Mouse (Mus musculus): ENCODE data around the gene Sf1.

Gene Sf1

DNA sequence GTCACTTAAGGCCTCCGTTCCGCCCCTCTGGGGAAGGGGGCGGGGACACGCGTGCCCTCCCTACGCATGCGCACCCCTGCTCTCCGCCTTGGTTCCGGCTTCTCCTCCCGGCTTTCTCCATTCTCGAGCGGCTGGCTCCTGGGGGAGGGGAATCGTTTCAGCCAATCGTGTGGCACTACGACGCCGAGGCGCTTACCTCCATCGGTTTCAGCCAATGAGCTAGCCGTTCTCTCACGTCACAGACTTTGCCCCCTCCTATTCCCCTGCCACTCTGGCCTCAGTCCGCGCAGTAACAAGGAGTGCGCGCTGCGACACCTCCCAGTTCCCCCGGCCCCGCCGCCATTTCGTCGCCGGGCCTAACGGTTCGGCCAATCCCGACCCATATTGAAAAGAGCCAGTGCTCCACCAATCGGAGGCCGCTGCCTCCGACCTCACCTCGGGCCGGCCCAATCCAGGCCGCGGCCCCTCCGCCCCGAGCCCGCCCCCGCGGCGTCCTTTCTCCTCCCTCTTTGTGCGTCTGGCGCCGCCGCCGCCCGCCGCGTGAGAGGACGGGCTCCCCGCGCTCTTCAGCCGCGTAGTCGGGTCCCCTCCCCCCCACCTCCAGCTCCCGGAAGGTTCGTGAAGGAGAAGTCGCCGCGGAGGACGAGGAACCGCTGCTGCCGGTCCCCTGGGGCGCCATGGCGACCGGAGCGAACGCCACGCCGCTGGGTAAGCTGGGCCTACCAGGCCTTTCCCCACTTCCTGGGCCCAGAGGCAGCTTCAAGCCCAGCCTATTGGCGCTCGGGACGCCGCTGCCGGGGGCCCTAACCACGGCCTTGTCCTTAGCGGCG is at the start of gene Sf1:
Gene Sf1, plus strand, starts transcription at position 280 of the 830 bp plus-strand sequence.
- peak; percentile 97 for DNase-seq (ENCODE audit: low spot score)

DNA sequence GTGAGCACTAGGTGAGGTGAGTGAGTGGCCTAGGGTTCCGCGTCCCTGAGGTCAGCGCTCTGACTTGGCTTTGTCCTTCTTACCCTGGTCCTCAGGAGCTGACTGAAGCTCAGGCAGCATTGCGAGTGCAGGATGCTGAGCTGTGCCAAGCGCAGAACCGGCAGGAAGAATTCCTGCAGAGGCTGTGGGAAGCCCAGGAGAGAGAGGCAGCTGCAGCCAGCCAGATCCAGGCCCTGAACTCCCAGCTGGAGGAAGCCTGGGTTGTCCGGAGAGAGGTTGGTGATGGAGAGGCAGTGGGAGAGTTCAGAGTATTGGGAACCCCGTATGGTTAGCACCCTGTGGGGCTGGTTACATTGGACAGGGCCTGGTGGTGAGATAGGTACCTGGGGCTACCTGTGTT is 49.7 kb upstream of the Sf1 start:
- no peak for DNase-seq (ENCODE audit: low spot score)

DNA sequence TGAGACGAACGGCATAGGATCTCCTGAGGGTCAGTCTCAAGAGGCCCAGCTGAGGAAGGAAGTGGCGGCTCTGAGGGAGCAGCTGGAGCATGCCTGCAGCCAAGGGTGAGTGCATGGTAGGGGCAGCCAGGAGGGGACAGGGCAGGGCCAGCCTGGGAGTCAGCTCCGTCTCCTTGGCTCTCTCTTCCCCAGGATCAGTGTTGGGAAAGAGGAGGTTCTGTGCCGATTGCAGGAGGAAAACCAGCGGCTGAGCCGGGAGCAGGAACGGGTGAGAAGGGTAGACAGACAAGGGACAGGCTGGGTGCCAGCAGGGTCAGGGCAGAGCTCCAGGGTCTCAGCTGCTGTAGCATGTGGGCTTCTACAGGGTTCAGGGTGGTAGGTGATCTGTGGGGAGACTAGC is 49.0 kb upstream of the Sf1 start:
- DNase-seq (ENCODE audit: low spot score) = no peak

DNA sequence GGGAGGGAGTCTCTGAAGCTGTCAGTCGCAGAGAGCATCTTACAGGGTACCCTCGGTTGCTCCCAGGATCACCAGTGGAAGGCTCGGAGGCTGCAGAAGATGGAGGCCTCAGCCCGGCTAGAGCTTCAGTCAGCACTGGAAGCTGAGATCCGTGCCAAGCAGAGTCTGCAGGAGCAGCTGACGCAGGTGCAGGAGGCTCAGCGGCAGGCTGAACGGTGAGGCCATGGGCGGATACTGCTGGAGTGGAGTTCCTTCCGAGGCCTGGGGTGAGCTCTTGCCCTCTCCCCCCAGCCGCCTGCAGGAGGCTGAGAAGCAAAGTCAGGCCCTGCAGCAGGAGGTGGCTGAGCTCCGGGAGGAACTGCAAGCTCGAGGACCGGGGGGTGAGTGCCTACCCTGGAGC is 47.9 kb upstream of the Sf1 start:
- no peak for DNase-seq (ENCODE audit: low spot score)

DNA sequence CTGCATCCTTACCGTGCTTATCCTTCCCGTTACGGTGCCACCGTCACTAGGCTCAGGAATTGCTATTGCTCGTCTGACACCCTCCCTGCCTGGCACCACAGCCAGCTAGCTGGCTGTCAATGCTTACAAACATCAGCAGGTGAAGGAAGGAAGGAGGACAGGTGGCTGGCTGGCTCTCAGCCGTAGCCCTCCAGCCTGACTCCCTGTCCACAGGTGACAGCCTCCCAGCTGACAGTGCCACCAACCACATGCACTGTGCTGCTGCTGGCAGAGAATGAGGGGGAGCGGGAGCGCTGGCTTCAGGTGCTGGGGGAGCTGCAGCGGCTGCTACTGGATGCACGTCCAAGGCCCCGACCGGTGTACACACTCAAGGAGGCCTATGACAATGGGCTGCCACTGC is 45.3 kb upstream of the Sf1 start:
- no peak for DNase-seq (ENCODE audit: low spot score)

DNA sequence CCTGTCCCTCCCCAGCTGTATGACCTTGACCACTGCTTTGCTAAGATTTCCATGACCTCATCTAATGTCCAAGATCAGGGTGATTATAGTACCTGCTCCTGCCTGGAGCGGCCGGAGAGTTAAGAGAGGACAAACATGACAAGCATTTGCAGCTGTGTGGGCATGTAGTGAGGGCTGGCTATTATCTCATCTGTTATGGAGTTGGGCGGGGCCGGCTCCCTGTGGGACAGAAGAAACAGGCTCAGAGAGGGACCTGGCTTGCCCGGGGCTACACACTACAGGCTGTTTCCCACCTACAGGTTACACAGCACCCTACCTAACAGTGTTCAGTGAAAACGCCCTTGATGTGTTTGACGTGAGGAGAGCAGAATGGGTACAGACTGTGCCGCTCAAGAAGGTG is 42.1 kb upstream of the Sf1 start:
- DNase-seq (ENCODE audit: low spot score) = no peak

DNA sequence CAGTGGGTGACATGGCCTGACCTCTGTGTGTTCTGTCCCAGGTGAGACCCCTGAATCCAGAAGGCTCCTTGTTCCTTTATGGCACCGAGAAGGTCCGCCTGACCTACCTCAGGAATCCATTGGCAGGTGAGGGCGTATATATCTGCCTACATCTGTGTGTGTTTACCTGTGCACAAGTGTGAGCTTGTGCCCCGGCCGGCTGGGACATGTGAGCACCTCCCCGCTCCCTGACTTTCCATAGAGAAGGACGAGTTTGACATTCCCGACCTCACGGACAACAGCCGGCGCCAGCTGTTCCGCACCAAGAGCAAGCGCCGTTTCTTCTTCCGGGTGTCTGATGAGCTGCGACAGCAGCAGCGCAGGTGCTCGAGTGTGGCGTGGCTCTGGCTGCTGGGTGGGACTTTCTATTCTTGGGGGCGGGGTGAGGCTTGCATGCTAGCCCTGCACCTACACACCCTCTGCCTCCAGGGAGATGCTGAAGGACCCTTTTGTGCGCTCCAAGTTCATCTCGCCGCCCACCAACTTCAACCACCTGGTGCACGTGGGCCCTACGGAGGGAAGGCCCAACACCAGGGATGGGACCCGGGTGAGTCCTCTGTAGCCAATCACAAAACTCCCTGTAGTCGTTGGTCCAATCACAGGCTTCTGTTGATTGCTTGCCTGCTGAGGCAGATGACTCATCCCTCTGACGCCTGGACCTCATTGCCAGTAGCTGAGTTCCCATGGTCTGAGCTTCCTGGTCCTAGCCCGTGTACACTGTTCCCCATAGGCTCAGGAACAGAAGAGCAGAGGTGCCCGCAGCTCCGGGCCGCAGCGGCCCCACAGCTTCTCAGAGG is 41.5 kb upstream of the Sf1 start:
- DNase-seq (ENCODE audit: low spot score) = no peak

DNA sequence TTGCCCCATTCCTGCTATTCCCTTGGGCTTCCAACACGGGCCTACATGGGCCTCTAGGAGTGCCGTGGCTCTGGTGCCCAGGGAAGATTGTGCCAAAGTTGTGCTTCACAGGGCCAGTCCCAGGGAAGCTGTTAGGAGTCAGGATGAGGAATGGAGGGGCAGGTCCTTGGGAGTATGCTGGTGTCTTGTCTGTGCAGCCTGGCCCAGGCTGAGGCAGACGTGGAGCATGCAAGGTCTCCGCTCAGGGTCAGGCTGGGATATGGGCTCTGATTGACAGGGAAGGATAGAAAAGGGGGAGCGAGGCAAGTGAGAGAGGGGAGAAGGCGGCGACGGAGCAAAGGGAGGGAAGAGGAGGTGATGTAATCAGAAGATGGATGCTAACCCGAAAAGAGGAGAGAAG is 38.7 kb upstream of the Sf1 start:
- no peak for DNase-seq (ENCODE audit: low spot score)

DNA sequence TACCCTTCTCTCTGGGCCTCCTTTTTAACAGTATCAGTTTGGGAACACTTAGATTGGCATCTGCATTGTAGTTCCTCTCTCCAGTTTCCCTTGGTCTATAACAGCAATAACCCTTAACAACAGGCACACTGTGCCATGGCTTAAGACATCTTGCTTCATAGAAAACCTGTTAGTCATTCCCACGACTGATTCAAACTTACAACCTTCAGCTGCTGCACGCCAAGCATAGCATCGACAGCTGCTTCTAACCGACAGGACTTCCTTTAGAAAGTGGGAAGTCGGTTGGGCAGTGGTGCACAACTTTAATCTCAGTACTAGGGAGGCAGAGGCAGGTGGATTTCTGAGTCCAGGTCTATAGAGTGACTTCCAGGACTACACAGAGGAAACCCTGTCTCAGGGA is 32.3 kb upstream of the Sf1 start:
- no peak for DNase-seq (ENCODE audit: low spot score)

DNA sequence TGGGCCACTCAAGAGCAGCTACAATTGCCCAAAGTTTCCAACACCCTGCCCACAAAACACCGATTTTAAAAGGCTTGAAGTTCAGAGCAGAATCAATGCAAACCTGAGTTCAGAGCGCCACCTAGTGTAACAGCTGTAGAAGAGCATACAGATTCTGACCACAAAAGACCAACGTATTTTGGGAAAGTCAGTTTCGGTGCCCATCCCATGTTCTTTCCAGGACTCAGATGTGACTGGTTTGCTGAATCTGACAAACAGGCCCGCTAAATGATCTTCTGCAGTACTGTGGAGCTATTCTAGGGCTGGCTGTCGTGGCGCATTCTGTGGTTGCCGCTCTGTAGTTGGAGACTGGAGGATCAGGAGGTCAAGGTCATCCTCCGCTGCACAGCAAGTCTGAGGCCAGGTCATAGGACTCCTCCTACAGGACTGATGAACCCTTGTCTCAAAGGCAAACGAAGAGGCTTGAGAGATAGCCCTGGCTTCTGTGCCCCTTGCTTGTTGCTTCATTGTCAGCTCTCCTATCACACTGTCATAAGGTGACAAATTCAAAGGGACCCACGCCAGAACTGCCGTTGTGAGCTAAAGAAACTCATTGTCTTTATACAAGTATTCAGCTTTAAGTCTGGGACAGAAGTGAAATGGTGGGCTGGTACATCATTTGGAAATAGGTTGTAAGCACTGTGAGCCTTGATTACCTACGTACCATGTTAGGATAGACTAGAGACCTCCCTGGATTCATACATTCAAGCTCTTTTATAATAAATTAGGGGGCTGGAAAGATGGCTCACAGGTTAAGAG is 31.6 kb upstream of the Sf1 start:
- no peak for DNase-seq (ENCODE audit: low spot score)

DNA sequence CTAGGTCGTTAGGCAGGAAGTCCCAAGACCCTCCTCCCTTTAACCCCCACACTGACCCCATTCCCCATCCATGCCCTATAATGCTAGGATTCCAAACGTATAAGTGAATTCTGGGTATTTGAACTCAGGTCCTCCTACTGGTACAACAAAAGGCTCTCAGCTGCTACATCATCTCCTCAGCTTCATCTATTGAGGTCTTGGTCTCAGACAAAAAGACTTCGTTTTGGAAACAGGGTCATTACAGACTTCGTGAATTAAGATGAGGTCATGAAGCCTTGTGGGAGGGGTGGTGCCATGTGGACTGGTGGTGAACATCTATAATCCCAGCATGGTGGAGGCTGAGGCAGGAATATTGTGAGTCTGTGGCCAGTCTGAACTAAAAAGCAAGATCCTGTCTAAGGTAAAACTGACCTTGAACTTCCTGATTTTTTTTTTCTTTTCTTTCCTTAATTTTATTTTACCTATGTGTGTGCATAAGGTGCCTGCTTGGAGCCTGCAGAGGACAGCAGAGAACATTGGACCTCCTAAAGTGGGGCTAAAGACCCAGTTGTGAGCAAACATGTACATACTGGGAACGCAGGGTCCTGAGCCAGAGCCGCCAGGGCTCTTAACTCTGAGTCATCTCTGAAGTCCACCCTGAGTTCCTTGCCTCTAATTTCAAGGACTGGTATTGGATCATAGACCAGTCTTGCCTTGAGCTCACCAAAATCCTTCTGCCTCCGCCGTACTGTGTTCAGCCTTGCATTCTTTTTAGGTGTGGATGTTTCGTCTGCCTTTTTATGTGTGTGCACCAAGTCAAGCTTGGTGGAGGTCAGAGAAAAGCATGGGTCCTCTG is 29.5 kb upstream of the Sf1 start:
- DNase-seq (ENCODE audit: low spot score) = no peak

DNA sequence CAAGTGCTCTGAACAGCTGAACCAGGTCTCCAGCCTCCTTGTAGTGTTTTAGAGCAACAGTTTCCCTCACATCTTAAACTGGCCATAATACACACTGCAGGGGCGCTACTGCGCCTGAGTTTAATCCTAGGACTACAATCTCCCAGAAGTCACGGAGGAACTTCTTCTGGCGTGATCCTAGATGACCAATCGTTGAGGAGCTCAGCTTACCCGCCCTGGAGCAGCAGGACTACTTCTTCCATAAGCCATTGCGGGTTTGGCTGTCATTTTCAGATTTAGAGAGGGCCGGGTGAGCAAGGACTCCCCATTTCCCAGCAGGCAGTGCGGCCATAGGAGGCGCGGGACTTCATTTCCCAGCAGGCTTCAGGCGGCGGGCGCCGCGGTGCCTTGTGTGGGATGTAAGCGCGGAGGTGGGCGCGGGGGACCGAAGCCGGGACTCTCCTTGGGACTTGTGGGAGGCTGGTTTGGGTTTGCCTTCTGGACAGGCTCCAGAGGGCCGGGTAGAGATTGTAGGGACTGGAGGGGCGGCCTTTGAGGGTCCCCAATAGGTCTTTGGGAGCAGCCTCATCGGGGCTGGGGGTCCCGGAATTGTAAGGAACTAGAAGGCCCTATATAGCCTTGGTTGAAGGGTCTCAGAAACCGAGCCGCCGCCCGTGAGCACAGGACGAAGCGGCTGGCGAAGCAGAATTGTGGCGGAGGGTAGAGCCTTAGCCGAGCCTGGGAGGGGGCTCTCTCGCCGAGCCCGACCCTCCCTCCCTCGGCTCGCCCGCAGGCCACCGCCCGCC is 28.6 kb upstream of the Sf1 start, which contains the start of gene Men1:
Gene Men1, plus strand, starts transcription at position 307 of the 785 bp plus-strand sequence.
- peak; percentile 93 for DNase-seq (ENCODE audit: low spot score)

DNA sequence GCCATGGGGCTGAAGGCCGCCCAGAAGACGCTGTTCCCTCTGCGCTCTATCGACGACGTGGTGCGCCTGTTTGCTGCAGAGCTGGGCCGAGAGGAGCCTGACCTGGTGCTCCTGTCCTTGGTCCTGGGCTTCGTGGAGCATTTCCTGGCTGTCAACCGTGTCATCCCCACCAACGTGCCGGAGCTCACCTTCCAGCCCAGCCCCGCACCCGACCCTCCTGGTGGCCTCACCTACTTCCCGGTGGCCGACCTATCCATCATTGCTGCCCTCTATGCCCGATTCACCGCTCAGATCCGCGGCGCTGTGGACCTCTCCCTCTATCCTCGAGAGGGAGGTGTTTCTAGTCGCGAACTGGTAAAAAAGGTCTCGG is 28.0 kb upstream of the Sf1 start:
- no peak for DNase-seq (ENCODE audit: low spot score)

DNA sequence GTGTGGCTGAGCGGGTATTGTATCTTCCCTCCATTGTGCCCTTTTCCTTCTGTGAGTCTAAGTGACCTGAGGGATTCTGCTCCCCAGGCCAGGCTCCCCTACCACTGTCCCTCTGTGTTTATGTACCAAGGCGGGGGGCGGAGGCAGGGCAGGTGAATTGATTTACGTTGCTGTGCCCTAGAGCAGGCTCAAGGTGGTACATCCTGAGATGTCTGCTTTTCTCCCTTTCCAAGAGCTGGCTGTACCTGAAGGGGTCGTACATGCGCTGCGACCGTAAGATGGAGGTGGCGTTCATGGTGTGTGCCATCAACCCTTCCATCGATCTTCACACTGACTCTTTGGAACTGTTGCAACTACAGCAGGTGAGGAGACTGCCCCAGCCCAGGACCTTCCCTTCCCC is 26.6 kb upstream of the Sf1 start:
- DNase-seq (ENCODE audit: low spot score) = no peak

DNA sequence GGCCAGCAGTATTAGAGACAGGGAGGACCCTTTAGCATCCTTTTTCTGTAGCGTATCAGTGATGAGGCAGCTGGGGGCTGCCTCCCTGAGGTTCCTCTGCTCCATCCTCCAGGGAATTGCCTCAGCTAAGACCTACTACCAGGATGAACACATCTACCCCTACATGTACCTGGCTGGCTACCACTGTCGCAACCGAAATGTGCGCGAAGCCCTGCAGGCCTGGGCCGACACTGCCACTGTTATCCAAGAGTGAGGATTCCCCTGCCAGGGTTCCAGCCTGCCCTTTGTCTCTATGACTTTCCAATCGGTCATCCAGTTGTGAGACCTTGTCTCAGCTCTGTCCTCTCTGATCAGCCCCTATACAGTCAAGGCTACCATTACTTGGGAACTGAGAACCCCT is 25.3 kb upstream of the Sf1 start:
- DNase-seq (ENCODE audit: low spot score) = no peak

DNA sequence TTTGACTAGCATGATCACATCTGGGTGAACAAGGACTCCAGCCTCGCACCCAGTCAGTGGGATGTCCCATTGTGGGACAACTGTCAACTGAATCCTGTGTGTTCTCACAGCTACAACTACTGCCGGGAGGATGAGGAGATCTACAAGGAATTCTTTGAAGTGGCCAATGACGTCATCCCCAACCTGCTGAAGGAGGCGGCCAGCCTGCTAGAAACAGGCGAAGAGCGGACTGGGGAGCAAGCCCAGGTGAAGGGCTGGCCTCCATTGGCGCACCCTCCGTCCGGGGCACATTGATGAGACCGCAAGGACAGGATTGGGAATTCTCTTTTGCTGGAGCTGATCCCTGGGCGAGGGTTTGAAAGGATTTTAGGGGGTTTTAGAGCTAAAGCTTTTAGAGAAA is 24.8 kb upstream of the Sf1 start:
- DNase-seq (ENCODE audit: low spot score) = no peak

DNA sequence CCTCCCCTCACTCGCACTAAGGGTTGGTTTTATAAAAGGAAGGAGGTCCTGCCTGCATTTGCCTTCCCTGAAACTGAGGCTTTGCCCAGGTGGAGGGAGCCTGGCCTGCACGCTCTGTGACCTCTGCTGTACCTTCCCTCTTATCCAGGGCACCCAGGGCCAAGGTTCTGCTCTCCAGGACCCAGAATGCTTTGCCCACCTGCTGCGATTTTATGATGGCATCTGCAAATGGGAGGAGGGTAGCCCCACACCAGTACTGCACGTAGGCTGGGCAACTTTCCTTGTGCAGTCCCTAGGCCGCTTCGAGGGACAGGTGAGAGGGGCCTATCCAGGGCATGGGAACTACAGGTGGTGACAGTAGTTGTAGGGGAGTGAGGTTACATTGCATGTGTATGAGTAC is 24.3 kb upstream of the Sf1 start:
- DNase-seq (ENCODE audit: low spot score) = no peak

DNA sequence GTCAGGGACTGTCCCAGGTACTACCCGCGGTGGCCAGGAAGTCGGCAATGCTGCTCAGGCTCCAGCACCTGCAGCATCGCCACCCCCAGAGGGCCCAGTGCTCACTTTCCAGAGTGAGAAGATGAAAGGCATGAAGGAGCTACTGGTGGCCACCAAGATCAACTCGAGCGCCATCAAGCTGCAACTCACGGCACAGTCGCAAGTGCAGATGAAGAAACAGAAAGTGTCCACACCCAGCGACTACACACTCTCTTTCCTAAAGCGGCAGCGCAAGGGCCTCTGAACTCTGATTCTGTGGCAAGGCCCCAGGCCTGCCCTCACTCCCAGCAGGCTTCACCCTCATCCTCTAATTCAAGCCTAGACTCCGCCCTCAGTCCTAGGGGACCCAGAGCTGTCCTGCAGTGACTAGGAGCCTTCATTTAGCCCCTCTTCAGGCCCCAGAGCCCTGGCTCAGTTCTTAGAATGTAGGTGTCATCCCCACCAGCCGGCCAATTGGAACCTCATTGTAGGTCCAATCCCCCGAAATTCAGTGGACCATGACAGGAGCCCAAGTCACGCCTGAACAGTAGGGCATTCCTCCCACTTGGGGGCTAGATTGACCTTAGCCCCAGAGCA is 23.5 kb upstream of the Sf1 start:
- no peak for DNase-seq (ENCODE audit: low spot score)

DNA sequence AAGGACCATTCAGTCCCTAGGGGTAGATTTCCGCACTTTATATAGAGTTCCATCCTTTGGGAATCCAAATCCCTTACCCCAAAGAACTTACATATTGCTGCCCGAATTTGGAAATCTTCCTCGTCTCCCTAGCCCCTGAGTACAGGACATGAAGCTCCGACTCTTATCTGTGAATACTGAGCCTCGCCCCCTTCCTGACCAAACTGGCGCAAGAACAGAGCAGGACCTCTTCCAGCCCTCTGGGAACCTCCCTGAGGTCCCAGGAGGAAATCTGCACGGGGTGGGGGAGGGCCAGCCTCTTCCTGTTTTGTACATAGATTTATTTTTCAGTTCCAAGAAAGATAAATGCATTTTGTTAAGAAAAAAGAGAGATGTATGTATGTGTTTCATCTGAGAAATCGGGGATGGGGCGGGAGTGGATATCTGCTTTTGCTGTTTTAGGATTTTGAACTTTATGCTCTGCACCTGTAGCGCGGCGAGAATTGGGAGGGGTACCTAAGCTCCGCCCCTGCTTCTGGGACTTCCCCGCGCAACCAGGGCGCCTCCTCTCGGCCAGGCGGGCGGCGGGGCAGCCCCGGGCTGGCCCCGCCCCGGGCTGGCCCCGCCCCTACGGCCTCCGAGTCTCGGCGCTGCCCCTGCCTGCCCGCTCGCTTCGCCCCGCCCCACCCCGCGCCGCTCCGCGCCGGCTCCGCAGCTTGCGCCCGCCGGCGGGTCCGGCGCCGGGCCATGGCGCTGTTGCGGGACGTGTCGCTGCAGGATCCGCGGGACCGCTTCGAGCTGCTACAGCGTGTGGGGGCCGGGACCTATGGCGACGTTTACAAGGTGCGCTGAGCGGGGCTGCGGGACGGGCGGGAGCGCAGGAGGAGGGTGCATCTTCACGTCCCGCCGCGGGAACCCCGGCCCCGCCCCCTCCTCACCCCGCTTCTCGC is 22.7 kb upstream of the Sf1 start, which contains the start of gene Map4k2:
Gene Map4k2, plus strand, starts transcription at position 612 of the 929 bp plus-strand sequence.
- no peak for DNase-seq (ENCODE audit: low spot score)
